In genomic region chr8:70596216-70596615, GRCm38 (mm10) we compare ENCODE assay signal across 20 mouse cellular contexts. TPM values are rescaled to one million over a fixed set of nuclear protein-coding genes. Genes with fewer than 3 reads are reported as not detected.
A peak's percentile ranks its signal among the peaks of the same experiment; 100 is the strongest.
DNase-seq lines count a peak whose midpoint lies in the region; ATAC-seq and TF ChIP-seq lines count a peak whose summit lies in the region.
"Had no signal": no experiment of that assay in that cellular context is flagged by ENCODE, and none has a peak within 500 bp of the region (broad histone marks: within the 10 kb centered on the region; RNA-seq: fewer than 3 reads in every experiment).

No protein-coding gene starts in this region.

- no peak for ATAC-seq in forebrain, postnatal 0 days
- ATAC-seq: activated CD4-positive, CD25-positive, alpha-beta regulatory T cell, adult 4 months; forebrain, embryonic 14.5 days; Patski had no signal

- no peak for TF ChIP-seq POLR2A in ES-Bruce4 (IDR thresholded peaks at IDR 0.05; ENCODE audit: insufficient read depth, low read length)

- H3K4me2 ChIP-seq in forebrain, postnatal 0 days (ENCODE audit: low read depth), result no peak overlapping the region

- no peak for TF ChIP-seq CTCF in forebrain, postnatal 0 days (IDR thresholded peaks at IDR 0.05; ENCODE audit: low read depth)
- no peak for TF ChIP-seq CTCF in ES-Bruce4 (IDR thresholded peaks at IDR 0.05; ENCODE audit: low read depth, low read length)

- TF ChIP-seq EP300 in ES-Bruce4 (IDR thresholded peaks at IDR 0.05; ENCODE audit: insufficient read depth, low read depth, low read length), result 0 out of 2 replicates have a peak, but pooled peaks have one; percentile 7

- DNase-seq in forebrain, embryonic 10.5 days (ENCODE audit: extremely low spot score, low spot score), result no peak
- no peak for DNase-seq in forebrain, postnatal 0 days
- DNase-seq in kidney, postnatal 14 days, result peak; percentile 38
- no peak for DNase-seq in kidney, adult 9 months
- DNase-seq in limb, embryonic 10.5 days (ENCODE audit: low spot score), result no peak
- DNase-seq in thymus, postnatal 14 days, result no peak
- no peak for DNase-seq in urinary bladder, postnatal 14 days (ENCODE audit: low spot score)
- DNase-seq: adrenal gland, postnatal 14 days; kidney, adult 11 months; lung, postnatal 10 days had no signal

- peaks cover 49% of the 10 kb centered on the region for H3K36me3 ChIP-seq in forebrain, embryonic 10.5 days (replicated peaks)
- H3K36me3 ChIP-seq in forebrain, postnatal 0 days (ENCODE audit: insufficient read depth), result peaks cover 7% of the 10 kb centered on the region; the same call in 1 of the 2 replicates
- H3K36me3 ChIP-seq in ES-Bruce4 (ENCODE audit: control insufficient read depth, insufficient read depth, low read length, poor library complexity, severe bottlenecking), result peaks cover 5% of the 10 kb centered on the region; the same call in 1 of the 2 replicates
- H3K36me3 ChIP-seq in limb, embryonic 10.5 days, result peaks cover 66% of the 10 kb centered on the region

- H3K9ac ChIP-seq in forebrain, postnatal 0 days, result no peak overlapping the region
- H3K9ac ChIP-seq in ES-Bruce4 (ENCODE audit: low read depth, poor library complexity, severe bottlenecking), result no peak overlapping the region
- H3K9ac ChIP-seq: heart, embryonic 15.5 days; hindbrain, embryonic 12.5 days; liver, embryonic 14.5 days had no signal

- H3K4me1 ChIP-seq in forebrain, embryonic 10.5 days, result peaks cover 87% of the 10 kb centered on the region
- peaks cover 26% of the 10 kb centered on the region for H3K4me1 ChIP-seq in forebrain, postnatal 0 days (ENCODE audit: insufficient read depth)
- peaks cover 7% of the 10 kb centered on the region for H3K4me1 ChIP-seq in ES-Bruce4 (ENCODE audit: control insufficient read depth, insufficient read depth, low read length)
- H3K4me1 ChIP-seq in limb, embryonic 10.5 days, result peaks cover 83% of the 10 kb centered on the region

- H3K9me3 ChIP-seq in forebrain, embryonic 10.5 days, result no peaks in the 10 kb centered on the region
- no peaks in the 10 kb centered on the region for H3K9me3 ChIP-seq in forebrain, postnatal 0 days (ENCODE audit: low read length)
- no peaks in the 10 kb centered on the region for H3K9me3 ChIP-seq in ES-Bruce4 (replicated peaks; ENCODE audit: control insufficient read depth, insufficient read depth, low read length, poor library complexity, severe bottlenecking)
- H3K9me3 ChIP-seq in limb, embryonic 10.5 days (replicated peaks), result no peaks in the 10 kb centered on the region
- H3K9me3 ChIP-seq: heart, embryonic 15.5 days; hindbrain, embryonic 12.5 days had no signal

- WGBS in forebrain, embryonic 10.5 days, result 96% methylated on average over 18 of the region's 18 CpGs
- 93% methylated on average over 18 of the region's 18 CpGs for WGBS in forebrain, postnatal 0 days
- WGBS in limb, embryonic 10.5 days, result 93% methylated on average over 18 of the region's 18 CpGs

- peaks cover 47% of the 10 kb centered on the region for H3K27me3 ChIP-seq in forebrain, embryonic 10.5 days (ENCODE audit: poor library complexity, severe bottlenecking)
- no peaks in the 10 kb centered on the region for H3K27me3 ChIP-seq in forebrain, postnatal 0 days (ENCODE audit: insufficient read depth, low read length)
- no peaks in the 10 kb centered on the region for H3K27me3 ChIP-seq in ES-Bruce4 (ENCODE audit: control insufficient read depth, insufficient read depth, low read length, poor library complexity, severe bottlenecking)
- H3K27me3 ChIP-seq in limb, embryonic 10.5 days (ENCODE audit: low read depth, poor library complexity, severe bottlenecking), result no peaks in the 10 kb centered on the region
- H3K27me3 ChIP-seq: Patski had no signal

- peak overlapping the region; percentile 82; the same call in 1 of the 2 replicates for H3K4me3 ChIP-seq in forebrain, embryonic 10.5 days
- H3K4me3 ChIP-seq in forebrain, postnatal 0 days (ENCODE audit: low read depth, low read length), result no peak overlapping the region
- H3K4me3 ChIP-seq in ES-Bruce4 (ENCODE audit: low read depth, low read length), result peak overlapping the region; percentile 80
- 0 out of 2 replicates have a peak overlapping the region, but pooled peaks have one; percentile 1 for H3K4me3 ChIP-seq in limb, embryonic 10.5 days
- H3K4me3 ChIP-seq: hindbrain, embryonic 12.5 days had no signal

- H3K27ac ChIP-seq in forebrain, embryonic 10.5 days, result no peak overlapping the region
- H3K27ac ChIP-seq in forebrain, postnatal 0 days (ENCODE audit: low read depth, low read length), result no peak overlapping the region
- H3K27ac ChIP-seq in ES-Bruce4 (ENCODE audit: insufficient read depth, low read length), result no peak overlapping the region
- H3K27ac ChIP-seq in limb, embryonic 10.5 days, result no peak overlapping the region
- H3K27ac ChIP-seq: heart, embryonic 15.5 days; hindbrain, embryonic 12.5 days; liver, embryonic 14.5 days had no signal

RNA-seq across cellular contexts. Expression of gene Isyna1, which starts 2.0 kb away (rescaled TPM):
- 166 and 170 TPM in 2 replicates for polyA plus RNA-seq in forebrain, embryonic 10.5 days (2016; fragmentation: Nextera tagmentation; extraction: Ambion mirVana)
- total RNA-seq in forebrain, postnatal 0 days (2014; rRNA removed), result 127 and 136 TPM in 2 replicates
- 93.3 and 106 TPM in 2 replicates for polyA plus RNA-seq in forebrain, postnatal 0 days (2015; fragmentation: Nextera tagmentation; extraction: Ambion mirVana)
- 61.5 and 72.3 TPM in 2 replicates for polyA plus RNA-seq in ES-Bruce4 (2011; ENCODE audit: insufficient read depth, insufficient read length, low read depth, missing spikeins)
- polyA plus RNA-seq in limb, embryonic 10.5 days (2016; fragmentation: Nextera tagmentation; extraction: Ambion mirVana), result 214 and 225 TPM in 2 replicates

RNA-seq across cellular contexts. Expression of gene Ssbp4, which starts 12.5 kb away (rescaled TPM):
- 74.4 and 84.1 TPM in 2 replicates for polyA plus RNA-seq in forebrain, embryonic 10.5 days (2016; fragmentation: Nextera tagmentation; extraction: Ambion mirVana)
- total RNA-seq in forebrain, postnatal 0 days (2014; rRNA removed), result 197 and 249 TPM in 2 replicates
- 204 and 221 TPM in 2 replicates for polyA plus RNA-seq in forebrain, postnatal 0 days (2015; fragmentation: Nextera tagmentation; extraction: Ambion mirVana)
- polyA plus RNA-seq in ES-Bruce4 (2011; ENCODE audit: insufficient read depth, insufficient read length, low read depth, missing spikeins), result 49.9 and 50.2 TPM in 2 replicates
- 164 and 182 TPM in 2 replicates for polyA plus RNA-seq in limb, embryonic 10.5 days (2016; fragmentation: Nextera tagmentation; extraction: Ambion mirVana)

RNA-seq across cellular contexts. Expression of gene Lrrc25, which starts 19.7 kb away (rescaled TPM):
- 0.49 and 0.87 TPM in 2 replicates for polyA plus RNA-seq in forebrain, embryonic 10.5 days (2016; fragmentation: Nextera tagmentation; extraction: Ambion mirVana)
- 1.4 and 2.8 TPM in 2 replicates for total RNA-seq in forebrain, postnatal 0 days (2014; rRNA removed)
- 1.2 TPM in 2 replicates for polyA plus RNA-seq in forebrain, postnatal 0 days (2015; fragmentation: Nextera tagmentation; extraction: Ambion mirVana)
- polyA plus RNA-seq in ES-Bruce4 (2011; ENCODE audit: insufficient read depth, insufficient read length, low read depth, missing spikeins), result not detected in 2 replicates
- polyA plus RNA-seq in limb, embryonic 10.5 days (2016; fragmentation: Nextera tagmentation; extraction: Ambion mirVana), result 0.38 and 0.64 TPM in 2 replicates

RNA-seq across cellular contexts. Expression of gene Gdf15, which starts 36.0 kb away (rescaled TPM):
- polyA plus RNA-seq in forebrain, embryonic 10.5 days (2016; fragmentation: Nextera tagmentation; extraction: Ambion mirVana), result not detected in 2 replicates
- 0.90 TPM in 1 of 2 replicates, not detected in the other for total RNA-seq in forebrain, postnatal 0 days (2014; rRNA removed)
- polyA plus RNA-seq in forebrain, postnatal 0 days (2015; fragmentation: Nextera tagmentation; extraction: Ambion mirVana), result 0.18 and 0.26 TPM in 2 replicates
- 1.9 and 2.1 TPM in 2 replicates for polyA plus RNA-seq in ES-Bruce4 (2011; ENCODE audit: insufficient read depth, insufficient read length, low read depth, missing spikeins)
- polyA plus RNA-seq in limb, embryonic 10.5 days (2016; fragmentation: Nextera tagmentation; extraction: Ambion mirVana), result not detected in 2 replicates
- total RNA-seq: layer of hippocampus, postnatal 10 days; left cerebral cortex, postnatal 10 days; megakaryocyte-erythroid progenitor cell, adult 5-6 weeks had no signal
- polyA plus RNA-seq: activated CD4-positive, CD25-positive, alpha-beta regulatory T cell, adult 4 months had no signal

RNA-seq across cellular contexts. Expression of gene Ell, which starts 57.0 kb away (rescaled TPM):
- 20.8 and 22.7 TPM in 2 replicates for polyA plus RNA-seq in forebrain, embryonic 10.5 days (2016; fragmentation: Nextera tagmentation; extraction: Ambion mirVana)
- 16.2 and 18.4 TPM in 2 replicates for total RNA-seq in forebrain, postnatal 0 days (2014; rRNA removed)
- 9.7 and 11.0 TPM in 2 replicates for polyA plus RNA-seq in forebrain, postnatal 0 days (2015; fragmentation: Nextera tagmentation; extraction: Ambion mirVana)
- 12.4 and 13.2 TPM in 2 replicates for polyA plus RNA-seq in ES-Bruce4 (2011; ENCODE audit: insufficient read depth, insufficient read length, low read depth, missing spikeins)
- polyA plus RNA-seq in limb, embryonic 10.5 days (2016; fragmentation: Nextera tagmentation; extraction: Ambion mirVana), result 20.9 and 26.1 TPM in 2 replicates
